Mouse (Mus musculus) MEL (cell line): ENCODE results near the gene Fgf16.

ENCODE experiments used
- CHD2 ChIP-seq: IDR thresholded peaks from 2 replicates; pipeline ENCODE4 v1.6.1; 2011; ENCODE audit warnings: low read length, improper control_type of control experiment
- CTCF ChIP-seq, 3 experiments: IDR thresholded peaks in 2 of 3; conservative IDR thresholded peaks in 1 of 3; 2 replicates each; pipeline ENCODE4 v1.5.1; 2011 to 2012; ENCODE audit warnings: low read length in 3 of 3, low read depth in 2 of 3, mild to moderate bottlenecking in 2 of 3, improper control_type of control experiment in 1 of 3, inconsistent platforms in 1 of 3, mixed read lengths in 1 of 3, moderate library complexity in 1 of 3; ENCODE audit not compliant: control insufficient read depth in 1 of 3, insufficient read depth in 1 of 3, poor library complexity in 1 of 3, severe bottlenecking in 1 of 3
- ELF1 ChIP-seq: IDR thresholded peaks from 2 replicates; pipeline ENCODE4 v1.6.1; 2014; ENCODE audit warnings: low read depth, mild to moderate bottlenecking, inconsistent platforms, low read length, improper control_type of control experiment, moderate library complexity
- EP300 ChIP-seq, 2 experiments: IDR thresholded peaks; 2 replicates each; pipeline ENCODE4 v1.6.1; 2011; ENCODE audit warnings: improper control_type of control experiment in 2 of 2, low read length in 2 of 2, low read depth in 1 of 2, mild to moderate bottlenecking in 1 of 2
- KAT2A ChIP-seq: conservative IDR thresholded peaks from 2 replicates; pipeline ENCODE4 v1.6.1; 2012; ENCODE audit warnings: low read depth, low read length, improper control_type of control experiment, inconsistent platforms
- POLR2A ChIP-seq, 2 experiments: IDR thresholded peaks; 2 replicates each; pipeline ENCODE4 v1.6.1; 2011 to 2012; ENCODE audit warnings: low read length in 2 of 2, mild to moderate bottlenecking in 2 of 2, control low read depth in 1 of 2, improper control_type of control experiment in 1 of 2, low read depth in 1 of 2, moderate library complexity in 1 of 2; ENCODE audit not compliant: control insufficient read depth in 1 of 2, insufficient read depth in 1 of 2, poor library complexity in 1 of 2
- TAL1 ChIP-seq: IDR thresholded peaks from 2 replicates; pipeline ENCODE4 v1.6.1; 2012; ENCODE audit warnings: mild to moderate bottlenecking, inconsistent platforms, low read length, moderate library complexity, mixed read lengths
- TCF12 ChIP-seq: IDR thresholded peaks from 2 replicates; pipeline ENCODE4 v1.6.1; 2014; ENCODE audit warnings: low read depth, mild to moderate bottlenecking, inconsistent platforms, low read length, improper control_type of control experiment, moderate library complexity
- USF1 ChIP-seq: IDR thresholded peaks from 2 replicates; pipeline ENCODE4 v1.6.1; 2014; ENCODE audit warnings: low read depth, mild to moderate bottlenecking, inconsistent platforms, low read length, improper control_type of control experiment, moderate library complexity

DNA sequence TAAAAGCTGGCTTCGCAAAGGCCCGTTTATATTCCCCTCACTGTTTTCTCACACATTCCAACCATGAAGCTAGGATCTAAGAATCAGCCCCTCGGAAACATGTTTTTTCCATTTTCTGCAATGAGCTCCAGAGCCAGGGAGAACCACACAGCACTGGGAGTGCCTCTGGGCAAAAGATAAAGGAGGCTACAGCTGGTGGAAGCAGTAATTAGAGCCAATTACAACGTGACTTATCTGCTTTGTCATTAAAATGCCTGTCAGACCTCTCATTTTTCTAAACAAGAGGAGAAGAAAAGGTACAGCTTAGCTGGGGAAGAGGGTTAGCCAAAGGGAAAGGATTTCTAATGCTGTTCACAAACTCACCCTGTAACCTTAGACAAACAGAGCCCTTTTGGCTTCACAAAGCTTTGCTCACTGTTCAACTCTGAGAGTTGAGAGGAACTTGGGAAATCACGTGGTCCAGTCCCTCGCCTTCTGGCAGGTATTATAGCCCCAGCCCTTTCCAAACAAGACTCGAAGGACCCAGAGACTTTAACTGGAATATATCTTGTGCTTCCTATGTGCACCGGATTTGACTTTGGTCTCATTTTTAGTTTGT, 30.8 kb downstream of the Fgf16 start:
- TF ChIP-seq TAL1 (no peak), CHD2 (no peak), POLR2A (IDR thresholded peaks at IDR 0.05; ENCODE audit: control insufficient read depth in 1 of 2, insufficient read depth in 1 of 2, low read depth in 1 of 2, low read length in 2 of 2, poor library complexity in 1 of 2) (no peak), ELF1 (no peak), USF1 (no peak), CTCF (IDR thresholded peaks at IDR 0.05 in 2 of 3, conservative IDR thresholded peaks at IDR 0.05 in 1 of 3; ENCODE audit: control insufficient read depth in 1 of 3, insufficient read depth in 1 of 3, low read depth in 2 of 3, low read length in 3 of 3, poor library complexity in 1 of 3, severe bottlenecking in 1 of 3) (no peak), EP300 (IDR thresholded peaks at IDR 0.05; ENCODE audit: low read depth in 1 of 2, low read length in 2 of 2) (no peak), TCF12 (no peak), KAT2A (no peak)
